20 mouse cellular contexts compared by ENCODE assay signal in the genomic region with DNA sequence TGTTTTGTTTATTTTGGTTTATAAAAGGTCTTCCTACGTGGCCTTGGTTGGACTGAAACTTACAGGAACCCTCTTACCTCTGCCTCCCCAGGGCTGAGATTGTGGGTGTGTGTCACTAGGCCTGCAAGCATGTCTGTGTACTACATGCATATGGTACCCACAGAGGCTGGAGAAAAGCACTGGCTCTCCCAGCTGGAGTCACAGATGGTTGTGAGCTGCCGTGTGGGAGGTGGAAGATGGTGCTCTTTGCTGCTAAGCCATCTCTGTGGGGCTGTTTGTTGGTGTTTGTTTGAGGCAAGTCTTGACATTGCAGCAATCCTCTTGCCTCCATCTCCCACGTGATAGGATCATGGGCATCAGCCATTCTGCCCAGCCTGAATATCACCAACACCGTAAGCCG. TPM values are rescaled to one million over a fixed set of nuclear protein-coding genes. Genes with fewer than 3 reads are reported as not detected.
A peak's percentile ranks its signal among the peaks of the same experiment; 100 is the strongest.
DNase-seq lines count a peak whose midpoint lies in the region; TF ChIP-seq lines count a peak whose summit lies in the region.
"Had no signal": no experiment of that assay in that cellular context is flagged by ENCODE, and none has a peak within 500 bp of the region (broad histone marks: within the 10 kb centered on the region; RNA-seq: fewer than 3 reads in every experiment).

No protein-coding gene starts in this region.

- H3K9me3 ChIP-seq in hindbrain, embryonic 10.5 days = no peaks in the 10 kb centered on the region
- H3K9me3 ChIP-seq: heart, embryonic 10.5 days; limb, embryonic 13.5 days; neural tube, embryonic 13.5 days had no signal

- 80% methylated on average over 5 of the region's 5 CpGs for WGBS in hindbrain, embryonic 10.5 days

- H3K36me3 ChIP-seq in hindbrain, embryonic 10.5 days = no peaks in the 10 kb centered on the region
- H3K36me3 ChIP-seq: G1E; heart, embryonic 10.5 days; limb, embryonic 13.5 days; neural tube, embryonic 13.5 days had no signal

- peak; percentile 85 for DNase-seq in right cerebral cortex, adult 18-20 months
- DNase-seq in right cerebral cortex, postnatal 4 days = no peak
- peak; percentile 87 for DNase-seq in layer of hippocampus, adult 2 months (ENCODE audit: low spot score in 2 of 2)
- DNase-seq in left cerebral cortex, adult 8-10 months (ENCODE audit: low spot score in 2 of 2) = peak; percentile 47 to 89
- DNase-seq in telencephalon, adult 2 months (ENCODE audit: low read depth, low spot score) = peak; percentile 80
- no peak for DNase-seq in heart, adult 8-10 months (ENCODE audit: low spot score)
- DNase-seq in hindbrain, embryonic 10.5 days (ENCODE audit: low spot score) = no peak
- DNase-seq in spleen, adult 18-20 months = no peak
- DNase-seq: adrenal gland, postnatal 25 days; liver, postnatal 0 days had no signal

- no peak for TF ChIP-seq CTCF in layer of hippocampus, adult 2 months (conservative IDR thresholded peaks at IDR 0.05)

- H3K4me1 ChIP-seq in hindbrain, embryonic 10.5 days (replicated peaks) = 0 out of 2 replicates have a peak, but pooled peaks cover 5% of the 10 kb centered on the region
- H3K4me1 ChIP-seq: heart, embryonic 10.5 days; neural tube, embryonic 13.5 days had no signal

- H3K27ac ChIP-seq in layer of hippocampus, adult 2 months = peak overlapping the region; percentile 81
- H3K27ac ChIP-seq in hindbrain, embryonic 10.5 days = no peak overlapping the region
- H3K27ac ChIP-seq: heart, embryonic 10.5 days; kidney, postnatal 0 days; limb, embryonic 13.5 days; neural tube, embryonic 13.5 days had no signal

- H3K4me3 ChIP-seq in layer of hippocampus, adult 2 months = no peak overlapping the region
- no peak overlapping the region for H3K4me3 ChIP-seq in hindbrain, embryonic 10.5 days
- H3K4me3 ChIP-seq: heart, embryonic 10.5 days; limb, embryonic 13.5 days; neural tube, embryonic 13.5 days had no signal

- H3K27me3 ChIP-seq in hindbrain, embryonic 10.5 days (ENCODE audit: insufficient read depth, poor library complexity, severe bottlenecking) = no peaks in the 10 kb centered on the region
- H3K27me3 ChIP-seq: limb, embryonic 13.5 days had no signal

RNA-seq across cellular contexts. Expression of a gene that starts 9.4 kb away (rescaled TPM):
- 10 to 100 TPM; 30.4 TPM for total RNA-seq in layer of hippocampus, adult 2 months (2021)
- 10 to 100 TPM; 26.2 to 34.1 (median 29.1) TPM for total RNA-seq in left cerebral cortex, adult 8-10 months (2022)
- total RNA-seq in heart, adult 8-10 months (2022) = 100 to 1,000 TPM in 1 of 4 experiments, 10 to 100 TPM in 3; 88.0 to 111 (median 88.2) TPM
- polyA plus RNA-seq in hindbrain, embryonic 10.5 days (2016; fragmentation: Nextera tagmentation; extraction: Ambion mirVana) = 1.5 and 2.4 TPM in 2 replicates
- total RNA-seq: common myeloid progenitor, adult 5-6 weeks; G1E; megakaryocyte progenitor cell, adult 5-6 weeks had no signal
- polyA plus RNA-seq: G1E had no signal

RNA-seq across cellular contexts. Expression of a gene that starts 47.3 kb away (rescaled TPM):
- total RNA-seq in layer of hippocampus, adult 2 months (2021) = not detected
- total RNA-seq in left cerebral cortex, adult 8-10 months (2022) = not detected
- total RNA-seq in heart, adult 8-10 months (2022) = not detected
- not detected in 2 replicates for polyA plus RNA-seq in hindbrain, embryonic 10.5 days (2016; fragmentation: Nextera tagmentation; extraction: Ambion mirVana)
- total RNA-seq: adrenal gland, postnatal 25 days; common myeloid progenitor, adult 5-6 weeks; G1E; gastrocnemius, adult 18-20 months; heart, postnatal 25 days; megakaryocyte progenitor cell, adult 5-6 weeks; midbrain, postnatal 0 days had no signal
- polyA plus RNA-seq: G1E; heart, embryonic 10.5 days; kidney, postnatal 0 days; limb, embryonic 13.5 days; liver, postnatal 0 days; midbrain, postnatal 0 days; neural tube, embryonic 13.5 days had no signal

Comparison
In these comparisons a context has a peak if more than half of its experiments do, and no peak if none do; other contexts are left out.
1. DNase-seq: peak in right cerebral cortex, adult 18-20 months (single experiment), layer of hippocampus, adult 2 months (2 of 2), left cerebral cortex, adult 8-10 months (2 of 2) and telencephalon, adult 2 months (single experiment); none in right cerebral cortex, postnatal 4 days (single experiment), heart, adult 8-10 months (single experiment), hindbrain, embryonic 10.5 days (single experiment) and spleen, adult 18-20 months (0 of 2).